Mouse (Mus musculus) MEL (cell line): ENCODE measurements around the gene Mdga1.

ENCODE experiments used
- MAX ChIP-seq: IDR thresholded peaks from 2 replicates; pipeline ENCODE4 v1.6.1; 2011; ENCODE audit warnings: low read length, improper control_type of control experiment
- TCF12 ChIP-seq: IDR thresholded peaks from 2 replicates; pipeline ENCODE4 v1.6.1; 2014; ENCODE audit warnings: low read depth, mild to moderate bottlenecking, inconsistent platforms, low read length, improper control_type of control experiment, moderate library complexity

- TF ChIP-seq TCF12, result no peak
- no peak for TF ChIP-seq MAX
Observed at GRCm38 (mm10) chr17:29988141-29988540, 18.3 kb upstream of the Mdga1 start.
